Mouse (Mus musculus) forebrain, embryonic 14.5 days (tissue): ENCODE data around the gene Clstn3. TPM values are rescaled to one million over a fixed set of nuclear protein-coding genes. Genes with fewer than 3 reads are reported as not detected.

Experiments used
- ATAC-seq: fragments of 200-750 bp; cut with Nextera tagmentation; 2 replicates; pipeline ENCODE4 v1.8.0; 2017; ENCODE audit warnings: mild to moderate bottlenecking, moderate library complexity
- DNase-seq: peaks from one replicate; pipeline ENCODE4 v3.0.0-alpha.2; 2015; ENCODE audit warnings: low spot score
- H3K27ac ChIP-seq: fragments of 300-500 bp; sonication (generic); 2 replicates; pipeline ENCODE4 v1.5.1; 2014; ENCODE audit warnings: low read depth, mild to moderate bottlenecking, control low read depth, low read length, moderate library complexity
- H3K27me3 ChIP-seq: fragments of 300-500 bp; sonication (generic); replicated peaks from 2 replicates; pipeline ENCODE4 v1.6.1; 2014; ENCODE audit warnings: low read length, control low read depth, mixed read lengths; ENCODE audit not compliant: control insufficient read depth, insufficient read depth
- H3K36me3 ChIP-seq: fragments of 300-500 bp; sonication (generic); 2 replicates; pipeline ENCODE4 v1.6.1; 2014; ENCODE audit warnings: low read length, control low read depth; ENCODE audit not compliant: control insufficient read depth, insufficient read depth
- H3K4me1 ChIP-seq: fragments of 300-500 bp; sonication (generic); 2 replicates; pipeline ENCODE4 v1.6.1; 2014; ENCODE audit warnings: antibody characterized with exemption, low read length, control low read depth; ENCODE audit not compliant: control insufficient read depth, insufficient read depth
- H3K4me2 ChIP-seq: fragments of 300-500 bp; sonication (generic); 2 replicates; pipeline ENCODE4 v1.6.1; 2014; ENCODE audit warnings: mild to moderate bottlenecking, control low read depth, low read length
- H3K4me3 ChIP-seq: fragments of 300-500 bp; sonication (generic); 2 replicates; pipeline ENCODE4 v1.5.1; 2014; ENCODE audit warnings: low read depth, low read length, control low read depth
- H3K9ac ChIP-seq: fragments of 300-500 bp; sonication (generic); 2 replicates; pipeline ENCODE4 v1.6.1; 2014; ENCODE audit warnings: mild to moderate bottlenecking, low read length, control low read depth, moderate library complexity
- H3K9me3 ChIP-seq: fragments of 300-500 bp; sonication (generic); replicated peaks from 2 replicates; pipeline ENCODE4 v1.6.1; 2016; ENCODE audit warnings: low read length, control low read depth, mixed read lengths; ENCODE audit not compliant: control insufficient read depth
- WGBS: fragments of 180-500 bp; shearing (Covaris S2); extraction: QIAGEN DNeasy Blood & Tissue Kit; methylation state at CpG from one replicate; pipeline ENCODE4 v1.1.7; 2014; 5-methylcytosine and 5-hydroxymethylcytosine counted together
- polyA plus RNA-seq: library from polyadenylated mRNA; unstranded; fragments of >200 nt; fragmentation: Nextera tagmentation; extraction: Ambion mirVana; gene quantifications from 2 replicates; pipeline ENCODE4 v1.2.1, GENCODE M21; 2014

Gene Clstn3
- polyA plus RNA-seq, 1 experiment from 2014 or later: 34.1 TPM

DNA sequence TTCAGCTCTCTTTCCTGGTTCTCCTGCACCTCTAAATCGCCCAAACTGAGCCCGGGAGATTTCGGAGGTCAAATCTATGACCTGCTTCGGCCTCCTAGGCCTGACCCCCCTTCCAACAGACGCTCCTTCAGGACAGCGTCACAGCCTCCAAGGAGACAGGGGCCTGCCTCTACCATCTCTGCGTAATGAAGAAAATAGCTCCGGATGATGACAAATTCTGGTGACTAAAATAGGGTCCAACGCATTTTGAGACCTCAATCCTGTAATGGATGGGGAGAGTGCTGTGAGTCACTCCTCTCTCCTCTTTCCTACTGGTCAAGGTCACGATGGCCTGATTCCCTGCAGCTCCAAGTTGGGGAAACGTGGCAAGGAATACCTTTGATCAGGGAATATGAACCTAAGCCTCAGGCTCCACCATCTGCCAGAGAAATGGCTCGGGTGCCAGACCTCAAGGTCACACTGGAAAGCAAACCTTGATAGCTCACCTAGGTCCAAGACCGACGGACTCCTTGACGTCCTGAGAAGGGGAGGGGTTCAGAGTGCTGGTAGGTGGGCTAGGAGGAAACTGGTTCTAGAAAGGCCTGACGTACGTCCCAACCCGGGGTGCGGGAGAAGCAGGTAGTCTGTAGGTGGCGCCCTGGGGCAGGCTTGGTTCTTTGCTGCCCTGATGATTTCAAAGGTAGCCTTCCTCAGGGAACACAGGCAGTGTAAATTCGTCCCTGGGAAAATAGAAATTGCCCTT lies 49.1 kb downstream of the Clstn3 start:
- DNase-seq (peak; percentile 64), ATAC-seq (peak; percentile 47)
- H3K27ac ChIP-seq: 0 out of 2 replicates have a peak overlapping the region, but pooled peaks have one; percentile 15
- peaks cover 6% of the 10 kb centered on the region; the same call in 1 of the 2 replicates for H3K4me1 ChIP-seq
- H3K9me3 ChIP-seq: no peaks in the 10 kb centered on the region
- no peaks in the 10 kb centered on the region for H3K27me3 ChIP-seq
- H3K4me2 ChIP-seq: peak overlapping the region; percentile 62
- H3K9ac ChIP-seq: peak overlapping the region; percentile 88
- peak overlapping the region; percentile 84 for H3K4me3 ChIP-seq
- H3K36me3 ChIP-seq: peaks cover 23% of the 10 kb centered on the region
- WGBS: 6% methylated on average over 21 of the region's 21 CpGs

GRCm38 (mm10) chr6:124414927-124415325 lies 49.7 kb downstream of the Clstn3 start, which contains the start of gene Pex5:
TSS of gene Pex5 (minus strand) at chr6:124415067.
- DNase-seq: peak; percentile 97
- WGBS: under 1% methylated on average over 26 of the region's 36 CpGs

GRCm38 (mm10) chr6:124414150-124414926 lies 50.3 kb downstream of the Clstn3 start:
- ATAC-seq: peak; percentile 56
- peak overlapping the region; percentile 66 for H3K27ac ChIP-seq
- H3K9ac ChIP-seq: peak overlapping the region; percentile 88
- H3K36me3 ChIP-seq: peaks cover 28% of the 10 kb centered on the region
- H3K4me2 ChIP-seq: peak overlapping the region; percentile 62
- peaks cover 6% of the 10 kb centered on the region; the same call in 1 of the 2 replicates for H3K4me1 ChIP-seq
- WGBS: under 1% methylated on average over 45 of the region's 45 CpGs
- no peaks in the 10 kb centered on the region for H3K9me3 ChIP-seq
- peak overlapping the region; percentile 84 for H3K4me3 ChIP-seq
- peak; percentile 54 for DNase-seq
- no peaks in the 10 kb centered on the region for H3K27me3 ChIP-seq

More at GRCm38 (mm10) chr6:124414927-124415325, 49.7 kb downstream of the Clstn3 start, which contains the start of gene Pex5:
- Histone ChIP-seq H3K4me2 (peak within 1 kb of the TSS; percentile 62), H3K9ac (peak within 1 kb of the TSS; percentile 88), H3K36me3 (peaks cover 26% of the 10 kb centered on the region), H3K4me1 (peaks cover 6% of the 10 kb centered on the region; the same call in 1 of the 2 replicates), H3K27me3 (no peaks in the 10 kb centered on the region), H3K4me3 (peak within 1 kb of the TSS; percentile 84), H3K27ac (peak within 1 kb of the TSS; percentile 66), H3K9me3 (no peaks in the 10 kb centered on the region)
- ATAC-seq: peak; percentile 96

- H3K4me2 ChIP-seq: peak overlapping the region; percentile 62
- peak overlapping the region; percentile 84 for H3K4me3 ChIP-seq
- DNase-seq: no peak
- peaks cover 6% of the 10 kb centered on the region; the same call in 1 of the 2 replicates for H3K4me1 ChIP-seq
- peak overlapping the region; percentile 88 for H3K9ac ChIP-seq
- no peak for ATAC-seq
- 0 out of 2 replicates have a peak overlapping the region, but pooled peaks have one; percentile 66 for H3K27ac ChIP-seq
- H3K27me3 ChIP-seq: no peaks in the 10 kb centered on the region
- peaks cover 34% of the 10 kb centered on the region for H3K36me3 ChIP-seq
- WGBS: 63% methylated on average over 3 of the region's 3 CpGs
- no peaks in the 10 kb centered on the region for H3K9me3 ChIP-seq
These were observed 50.8 kb downstream of the Clstn3 start for GRCm38 (mm10) chr6:124413770-124414149.

- no peaks in the 10 kb centered on the region for H3K27me3 ChIP-seq
- H3K9ac ChIP-seq: no peak overlapping the region
- H3K4me1 ChIP-seq: 0 out of 2 replicates have a peak, but pooled peaks cover under 1% of the 10 kb centered on the region
- 91% methylated on average over 5 of the region's 5 CpGs for WGBS
- no peak for ATAC-seq
- H3K4me2 ChIP-seq: no peak overlapping the region
- H3K4me3 ChIP-seq: no peak overlapping the region
- peaks cover 77% of the 10 kb centered on the region for H3K36me3 ChIP-seq
- H3K27ac ChIP-seq: no peak overlapping the region
- no peaks in the 10 kb centered on the region for H3K9me3 ChIP-seq
- no peak for DNase-seq
These were observed 56.2 kb downstream of the Clstn3 start for GRCm38 (mm10) chr6:124408355-124408754.

GRCm38 (mm10) chr6:124407180-124407579 lies 57.4 kb downstream of the Clstn3 start:
- Histone ChIP-seq H3K27ac (no peak overlapping the region), H3K4me2 (no peak overlapping the region), H3K4me3 (no peak overlapping the region), H3K27me3 (no peaks in the 10 kb centered on the region), H3K4me1 (no peaks in the 10 kb centered on the region), H3K36me3 (peaks cover 79% of the 10 kb centered on the region), H3K9me3 (no peaks in the 10 kb centered on the region), H3K9ac (no peak overlapping the region)
- no peak for DNase-seq
- 0 out of 2 replicates have a peak, but pooled peaks have one; percentile 25 for ATAC-seq

- Histone ChIP-seq H3K4me3 (no peak overlapping the region), H3K4me2 (no peak overlapping the region), H3K9ac (no peak overlapping the region), H3K4me1 (no peaks in the 10 kb centered on the region), H3K27ac (no peak overlapping the region), H3K27me3 (no peaks in the 10 kb centered on the region), H3K9me3 (no peaks in the 10 kb centered on the region), H3K36me3 (peaks cover 80% of the 10 kb centered on the region)
- 93% methylated on average over 10 of the region's 10 CpGs for WGBS
- no peak for ATAC-seq
- no peak for DNase-seq
These were observed 58.3 kb downstream of the Clstn3 start for GRCm38 (mm10) chr6:124406326-124406725.

GRCm38 (mm10) chr6:124399738-124400137 lies 64.9 kb downstream of the Clstn3 start:
- Histone ChIP-seq H3K27ac (no peak overlapping the region), H3K4me2 (no peak overlapping the region), H3K9ac (no peak overlapping the region), H3K9me3 (no peaks in the 10 kb centered on the region), H3K36me3 (peaks cover 85% of the 10 kb centered on the region), H3K27me3 (no peaks in the 10 kb centered on the region), H3K4me1 (no peaks in the 10 kb centered on the region), H3K4me3 (no peak overlapping the region)
- no peak for ATAC-seq
- WGBS: 92% methylated on average over 6 of the region's 6 CpGs
- DNase-seq: no peak
